Mouse (Mus musculus) midbrain, embryonic 12.5 days (tissue): ENCODE measurements around the gene Phf21b. TPM values are rescaled to one million over a fixed set of nuclear protein-coding genes. Genes with fewer than 3 reads are reported as not detected.
"Not testable (repeated sequence)": the region's sequence is repeated elsewhere in the genome, so short reads cannot be mapped to it uniquely, and the experiment has no call there.

Experiments used
- ATAC-seq: fragments of 200-750 bp; cut with Nextera tagmentation; 2 replicates; pipeline ENCODE4 v1.8.0; 2017; ENCODE audit warnings: low read depth, moderate TSS enrichment, moderate library complexity; ENCODE audit not compliant: low FRiP score
- H3K27ac ChIP-seq: fragments of 300-500 bp; sonication (generic); replicated peaks from 2 replicates; pipeline ENCODE4 v1.5.1; 2016; ENCODE audit warnings: mild to moderate bottlenecking
- H3K27me3 ChIP-seq: fragments of 300-500 bp; sonication (generic); 2 replicates; pipeline ENCODE4 v1.6.1; 2016; ENCODE audit warnings: mild to moderate bottlenecking
- H3K36me3 ChIP-seq: fragments of 300-500 bp; sonication (generic); 2 replicates; pipeline ENCODE4 v1.6.1; 2016
- H3K4me1 ChIP-seq: fragments of 300-500 bp; sonication (generic); 2 replicates; pipeline ENCODE4 v1.6.1; 2016
- H3K4me2 ChIP-seq: fragments of 300-500 bp; sonication (generic); replicated peaks from 2 replicates; pipeline ENCODE4 v1.6.1; 2016; ENCODE audit warnings: mild to moderate bottlenecking, moderate library complexity
- H3K4me3 ChIP-seq: fragments of 300-500 bp; sonication (generic); 2 replicates; pipeline ENCODE4 v1.5.1; 2016; ENCODE audit warnings: mild to moderate bottlenecking
- H3K9ac ChIP-seq: fragments of 300-500 bp; sonication (generic); replicated peaks from 2 replicates; pipeline ENCODE4 v1.6.1; 2016; ENCODE audit warnings: mild to moderate bottlenecking, moderate library complexity
- H3K9me3 ChIP-seq: fragments of 300-500 bp; sonication (generic); 2 replicates; pipeline ENCODE4 v1.6.1; 2016; ENCODE audit warnings: mild to moderate bottlenecking
- WGBS: fragments of 180-500 bp; shearing (Covaris S2); methylation state at CpG from one replicate; pipeline ENCODE4 v1.1.7; 2016; 5-methylcytosine and 5-hydroxymethylcytosine counted together
- polyA plus RNA-seq: library from polyadenylated mRNA; unstranded; fragments of >200 nt; fragmentation: Nextera tagmentation; extraction: Ambion mirVana; gene quantifications from 2 replicates; pipeline ENCODE4 v1.2.1, GENCODE M21; 2016

Gene Phf21b
- 21.6 and 22.3 TPM in 2 replicates for polyA plus RNA-seq

DNA sequence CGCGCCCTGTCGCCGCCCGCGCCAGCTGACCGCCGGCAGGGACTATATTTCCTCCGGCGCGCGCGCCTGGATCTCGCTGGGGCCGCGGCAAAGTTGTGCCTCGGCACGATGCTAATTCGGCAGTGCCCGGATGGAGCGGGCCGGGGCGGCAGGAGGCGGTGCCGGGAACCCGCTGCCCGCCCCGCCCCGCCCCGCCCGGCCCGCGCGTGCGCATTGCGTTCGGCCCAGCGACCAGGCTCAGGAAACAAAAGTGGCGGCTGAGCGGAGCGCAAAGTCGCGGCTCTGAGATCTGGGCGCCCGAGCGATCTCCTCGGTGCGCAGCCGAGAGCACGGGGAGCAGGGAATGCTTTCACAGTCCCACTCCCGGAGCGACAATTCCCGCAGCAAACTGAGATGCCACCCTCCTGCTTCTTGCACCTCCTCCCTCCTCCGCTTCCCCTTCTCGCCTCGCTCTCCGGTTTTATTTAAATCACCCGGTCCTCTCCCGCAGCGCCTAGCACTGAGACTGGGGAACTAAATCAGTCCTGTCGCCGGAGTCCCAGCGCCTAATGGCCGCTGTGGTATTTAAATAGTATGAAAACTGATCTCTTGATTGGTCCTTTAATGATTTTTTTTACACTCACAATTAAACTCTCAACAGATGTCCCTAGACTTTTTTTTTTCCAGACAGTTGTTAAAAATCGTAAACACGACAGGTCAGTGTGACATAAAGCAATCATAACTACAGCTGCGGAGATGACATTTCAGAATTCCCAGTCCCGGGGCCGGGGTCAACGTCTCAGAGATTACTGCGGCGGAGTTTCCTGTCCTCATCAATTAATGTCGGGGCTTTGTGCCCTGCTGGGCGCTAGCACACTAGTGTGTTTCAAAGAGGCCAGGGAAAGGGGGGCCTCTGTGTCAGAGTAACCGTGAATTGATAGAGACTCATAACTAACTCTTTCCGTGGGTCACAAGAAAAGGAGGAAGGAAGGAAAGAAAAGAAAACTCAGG is at the start of gene Phf21b:
TSS of gene Phf21b (minus strand) at position 44 of the 990 bp plus-strand sequence.
- Histone ChIP-seq H3K4me1 (peaks cover 24% of the 10 kb centered on the region), H3K9ac (peak within 1 kb of the TSS; percentile 85), H3K36me3 (no peaks in the 10 kb centered on the region), H3K27ac (peak within 1 kb of the TSS; percentile 99), H3K27me3 (peaks cover 19% of the 10 kb centered on the region), H3K4me3 (peak within 1 kb of the TSS; percentile 93), H3K9me3 (no peaks in the 10 kb centered on the region), H3K4me2 (peak within 1 kb of the TSS; percentile 82)
- WGBS: under 1% methylated on average over 71 of the region's 76 CpGs
- ATAC-seq: peak; percentile 76

DNA sequence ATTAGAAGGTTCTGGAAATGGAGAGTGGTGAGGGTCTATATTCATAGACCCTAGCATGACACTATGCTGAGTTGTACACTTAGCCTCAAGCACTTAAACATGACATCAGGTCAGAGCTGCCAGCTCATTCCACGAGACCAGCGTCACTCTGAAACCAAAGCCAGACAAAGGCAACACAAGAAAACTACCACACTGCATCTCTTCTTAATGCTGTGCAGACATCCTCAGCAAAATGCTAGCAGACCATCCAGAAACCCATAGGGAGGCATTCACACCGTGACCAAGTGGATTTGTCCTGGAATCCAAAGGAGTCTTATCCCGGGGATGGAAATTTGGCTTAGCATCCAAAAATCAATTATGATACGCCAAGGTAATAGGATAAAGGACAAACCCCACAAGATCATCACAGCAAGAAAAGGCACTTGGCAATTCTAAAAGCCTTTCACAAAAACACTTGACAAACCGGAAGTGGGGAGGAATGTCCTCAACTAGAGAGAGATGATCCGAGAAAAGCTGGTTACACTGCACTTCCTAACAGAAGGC is 48.1 kb upstream of the Phf21b start:
- Histone ChIP-seq H3K4me2 (no peak overlapping the region), H3K9ac (no peak overlapping the region), H3K9me3 (no peaks in the 10 kb centered on the region), H3K4me1 (no peaks in the 10 kb centered on the region; the same call in 1 of the 2 replicates), H3K27ac (no peak overlapping the region), H3K27me3 (peaks cover 75% of the 10 kb centered on the region), H3K36me3 (no peaks in the 10 kb centered on the region), H3K4me3 (no peak overlapping the region)
- no peak for ATAC-seq
- WGBS: 38% methylated on average over 7 of the region's 7 CpGs

DNA sequence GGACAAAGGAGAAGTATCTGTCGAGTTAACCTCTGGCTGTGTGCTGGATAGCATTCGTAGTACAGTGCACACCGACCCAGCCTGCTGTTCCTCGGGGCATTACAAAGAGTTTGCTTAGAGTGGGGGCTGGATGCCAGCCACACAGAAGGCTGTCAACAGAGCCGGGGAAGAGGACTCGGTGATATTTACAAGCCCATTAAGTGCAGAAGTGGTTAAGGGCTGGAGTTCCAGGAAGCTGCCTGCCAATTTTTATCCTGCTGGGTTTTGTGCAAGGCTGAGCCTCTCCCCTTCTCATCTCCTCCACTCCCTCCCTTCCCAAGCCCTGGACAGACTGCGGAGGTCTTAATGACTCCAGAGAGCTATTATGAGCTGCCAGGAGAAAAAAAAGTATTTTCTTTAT is 42.2 kb upstream of the Phf21b start:
- Histone ChIP-seq H3K4me2 (no peak overlapping the region), H3K4me1 (peaks cover 10% of the 10 kb centered on the region), H3K9ac (no peak overlapping the region), H3K27me3 (peaks cover 62% of the 10 kb centered on the region), H3K4me3 (no peak overlapping the region), H3K27ac (no peak overlapping the region), H3K9me3 (peaks cover 4% of the 10 kb centered on the region; the same call in 1 of the 2 replicates), H3K36me3 (no peaks in the 10 kb centered on the region)
- 61% methylated on average over 7 of the region's 7 CpGs for WGBS
- ATAC-seq: no peak

DNA sequence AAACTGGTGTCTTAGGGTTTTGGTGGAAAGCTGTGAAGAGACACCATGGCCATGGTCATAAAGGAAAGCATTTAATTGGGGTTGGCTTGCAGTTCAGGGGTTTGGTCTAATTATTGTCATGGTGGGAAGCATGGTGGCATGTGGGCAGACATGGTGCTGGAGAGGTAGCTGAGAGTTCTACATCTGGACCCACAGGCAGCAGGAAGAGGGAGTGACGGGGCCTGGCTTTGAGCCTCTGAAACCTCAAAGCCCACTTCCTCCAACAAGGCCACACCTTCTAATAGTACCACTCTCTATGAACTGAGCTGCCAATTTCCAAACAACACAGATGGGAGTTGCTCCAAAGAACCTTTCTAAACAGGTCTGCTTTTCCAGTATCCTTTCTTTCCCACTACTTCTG is 40.8 kb upstream of the Phf21b start:
- no peak overlapping the region for H3K4me3 ChIP-seq
- H3K36me3 ChIP-seq: no peaks in the 10 kb centered on the region
- peaks cover 10% of the 10 kb centered on the region for H3K4me1 ChIP-seq
- H3K27me3 ChIP-seq: peaks cover 51% of the 10 kb centered on the region
- no peak overlapping the region for H3K9ac ChIP-seq
- no peak overlapping the region for H3K4me2 ChIP-seq
- 87% methylated on average over 1 of the region's 1 CpGs for WGBS
- peaks cover 4% of the 10 kb centered on the region; the same call in 1 of the 2 replicates for H3K9me3 ChIP-seq
- H3K27ac ChIP-seq: no peak overlapping the region
- ATAC-seq: no peak

DNA sequence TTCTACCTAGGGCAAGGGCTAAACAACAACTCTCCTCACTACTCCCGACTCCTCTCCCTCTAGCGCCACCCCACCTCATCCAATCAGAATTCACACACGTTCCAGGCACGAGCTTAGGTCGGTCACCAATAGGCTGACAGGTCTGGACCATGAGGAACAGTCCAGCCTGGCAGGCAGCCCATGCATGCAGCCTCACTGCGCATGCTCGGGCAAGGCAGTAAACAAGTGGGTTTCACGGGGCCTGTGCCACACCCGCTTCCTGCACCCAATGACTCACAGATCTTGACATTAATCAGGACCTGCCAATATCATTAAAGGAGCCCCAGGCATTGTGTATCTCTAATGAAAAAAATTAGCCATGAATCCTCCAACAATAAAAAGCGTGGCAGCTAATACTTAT is 40.4 kb upstream of the Phf21b start:
- not testable (repeated sequence) for H3K9me3 ChIP-seq, H3K36me3 ChIP-seq, H3K27ac ChIP-seq, H3K4me2 ChIP-seq, H3K9ac ChIP-seq, H3K4me3 ChIP-seq, ATAC-seq
- 71% methylated on average over 10 of the region's 10 CpGs for WGBS
- H3K27me3 ChIP-seq: peaks cover 49% of the 10 kb centered on the region
- peaks cover 14% of the 10 kb centered on the region for H3K4me1 ChIP-seq

DNA sequence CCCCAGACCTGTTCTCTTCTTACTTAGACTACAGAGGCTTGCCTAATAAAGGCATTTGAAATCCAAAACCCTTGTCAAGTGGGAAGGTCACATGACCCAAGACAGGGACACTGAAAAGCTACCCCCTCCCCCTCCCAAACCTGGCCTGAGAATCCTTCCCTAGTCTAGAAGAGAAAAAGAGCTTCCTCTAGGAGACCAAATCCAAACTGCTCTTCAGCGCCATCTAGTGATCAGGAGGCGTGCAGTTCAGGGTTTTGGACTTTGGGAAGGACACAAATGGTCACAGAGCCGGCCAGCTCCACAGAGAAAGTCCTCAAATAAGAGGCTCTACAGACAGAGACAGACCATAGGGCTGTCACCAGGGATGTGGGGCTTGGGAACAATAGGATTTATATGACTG is 35.8 kb upstream of the Phf21b start:
- Histone ChIP-seq H3K27ac (no peak overlapping the region), H3K4me1 (peaks cover 11% of the 10 kb centered on the region), H3K4me3 (no peak overlapping the region), H3K4me2 (no peak overlapping the region), H3K36me3 (no peaks in the 10 kb centered on the region), H3K9me3 (peaks cover 4% of the 10 kb centered on the region; the same call in 1 of the 2 replicates), H3K27me3 (peaks cover 8% of the 10 kb centered on the region; the same call in 1 of the 2 replicates), H3K9ac (no peak overlapping the region)
- ATAC-seq: peak; percentile 34; the same call in 1 of the 2 replicates
- WGBS: 0% methylated on average over 3 of the region's 3 CpGs

DNA sequence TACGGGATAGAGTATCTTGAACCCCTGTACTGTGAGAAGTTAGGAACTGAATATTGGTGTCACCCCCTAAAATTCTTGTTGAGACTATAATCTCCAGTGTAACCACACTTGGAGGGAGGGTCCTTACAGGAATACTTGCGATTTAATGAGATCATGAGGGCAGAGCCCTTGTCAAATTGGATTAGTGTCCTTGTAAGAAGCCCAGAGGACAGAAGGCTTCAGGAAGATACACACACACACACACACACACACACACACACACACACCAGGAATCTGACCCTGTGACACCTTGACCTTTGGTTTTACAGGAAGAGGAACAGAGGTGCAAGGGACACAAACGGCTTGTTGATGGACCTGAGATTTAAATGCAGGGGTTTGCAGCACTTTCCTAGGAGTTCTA is 35.4 kb upstream of the Phf21b start:
- ATAC-seq: no peak
- Histone ChIP-seq H3K27ac (no peak overlapping the region), H3K27me3 (0 out of 2 replicates have a peak, but pooled peaks cover 5% of the 10 kb centered on the region), H3K4me2 (no peak overlapping the region), H3K4me3 (no peak overlapping the region), H3K9ac (0 out of 2 replicates have a peak overlapping the region, but pooled peaks have one; percentile 11), H3K9me3 (peaks cover 4% of the 10 kb centered on the region; the same call in 1 of the 2 replicates), H3K4me1 (peaks cover 11% of the 10 kb centered on the region), H3K36me3 (no peaks in the 10 kb centered on the region)
- WGBS: 44% methylated on average over 3 of the region's 3 CpGs

DNA sequence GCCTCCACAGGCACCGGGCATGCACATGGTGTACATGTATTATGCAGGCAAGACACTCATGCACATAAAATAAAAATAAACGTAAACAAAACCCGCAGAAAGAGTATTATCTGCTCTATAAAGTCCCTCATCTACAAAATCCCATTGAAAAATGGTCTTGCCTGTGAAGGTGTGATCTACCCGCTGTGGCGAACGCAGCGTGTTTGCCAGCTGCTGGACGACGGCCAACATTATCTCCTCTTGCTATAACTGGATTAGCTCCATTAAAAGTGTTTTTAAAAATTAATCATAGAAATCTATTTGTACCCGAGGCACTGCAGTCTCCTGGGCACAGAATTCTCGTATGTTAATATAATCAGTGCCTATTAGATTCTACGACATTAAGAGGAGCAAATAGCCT is 32.2 kb upstream of the Phf21b start:
- no peak overlapping the region for H3K27ac ChIP-seq
- H3K4me1 ChIP-seq: peaks cover 11% of the 10 kb centered on the region
- no peak overlapping the region for H3K4me3 ChIP-seq
- no peak overlapping the region for H3K4me2 ChIP-seq
- WGBS: 83% methylated on average over 12 of the region's 12 CpGs
- 0 out of 2 replicates have a peak, but pooled peaks cover 12% of the 10 kb centered on the region for H3K27me3 ChIP-seq
- ATAC-seq: no peak
- H3K9ac ChIP-seq: no peak overlapping the region
- H3K36me3 ChIP-seq: no peaks in the 10 kb centered on the region
- no peaks in the 10 kb centered on the region for H3K9me3 ChIP-seq

DNA sequence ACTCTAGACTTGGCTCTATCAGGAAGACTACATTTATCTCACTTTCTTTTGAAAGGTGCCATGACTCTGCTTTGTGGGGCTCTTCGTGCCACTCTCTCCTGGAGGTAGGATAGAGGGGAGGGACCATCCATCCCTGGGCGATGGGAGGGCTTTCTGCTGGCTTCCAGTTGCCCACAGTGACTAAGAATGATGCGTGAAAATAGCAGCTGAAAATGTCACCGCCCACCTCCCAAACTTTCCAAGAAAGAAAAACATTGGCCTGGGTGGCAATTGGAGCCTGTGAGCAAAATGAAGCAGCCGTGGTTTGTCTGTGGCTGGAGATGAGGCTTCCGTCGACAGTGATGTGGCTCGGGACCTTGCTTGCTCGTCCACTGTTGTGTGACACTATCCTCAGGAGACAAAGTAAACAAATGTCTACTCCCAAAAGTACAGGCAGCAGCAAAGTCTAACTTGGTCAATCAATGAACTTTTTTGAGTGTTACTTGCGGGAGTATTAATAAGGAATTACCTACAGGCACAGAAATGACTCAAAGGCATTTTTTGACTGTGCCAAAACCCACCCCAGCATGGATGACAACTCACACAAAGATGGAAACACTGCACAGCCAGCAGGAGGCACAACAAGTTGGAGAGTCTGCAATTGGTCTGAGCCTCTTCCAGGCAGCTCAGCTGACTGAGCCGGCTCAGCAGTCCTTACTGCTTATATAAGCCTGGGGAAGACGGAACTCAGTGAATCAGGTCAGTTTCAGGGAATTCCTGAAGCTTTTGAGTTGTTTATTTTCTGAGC is 21.4 kb upstream of the Phf21b start:
- ATAC-seq: no peak
- H3K27me3 ChIP-seq: no peaks in the 10 kb centered on the region; the same call in 1 of the 2 replicates
- no peak overlapping the region for H3K4me3 ChIP-seq

DNA sequence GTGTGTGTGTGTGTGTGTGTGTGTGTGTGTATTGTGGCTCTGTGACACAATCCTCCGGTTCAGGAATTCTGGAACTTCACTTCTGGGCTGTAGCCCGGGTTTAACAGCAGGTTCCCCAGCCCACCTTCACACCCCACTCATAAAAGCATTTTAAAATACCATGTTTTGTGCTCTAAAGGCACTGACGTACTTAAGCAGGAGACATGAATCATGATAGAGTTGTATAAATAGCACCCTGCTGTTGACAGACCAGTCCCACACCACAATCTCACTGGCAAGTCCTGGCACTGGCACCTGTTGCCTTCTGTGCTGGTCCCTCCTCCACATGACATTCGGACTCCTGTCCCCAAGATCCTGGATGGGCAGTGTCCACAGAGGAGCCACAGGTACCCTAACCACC is 18.0 kb upstream of the Phf21b start:
- Histone ChIP-seq H3K4me3 (no peak overlapping the region), H3K36me3 (no peaks in the 10 kb centered on the region), H3K4me1 (no peaks in the 10 kb centered on the region), H3K9me3 (no peaks in the 10 kb centered on the region), H3K27ac (no peak overlapping the region), H3K27me3 (no peaks in the 10 kb centered on the region), H3K4me2 (no peak overlapping the region), H3K9ac (no peak overlapping the region)
- no peak for ATAC-seq
- WGBS: 85% methylated on average over 4 of the region's 4 CpGs

More for the DNA sequence above, 21.4 kb upstream of the Phf21b start:
- Histone ChIP-seq H3K4me1 (no peaks in the 10 kb centered on the region), H3K9ac (no peak overlapping the region), H3K36me3 (no peaks in the 10 kb centered on the region), H3K27ac (no peak overlapping the region), H3K4me2 (no peak overlapping the region), H3K9me3 (no peaks in the 10 kb centered on the region)
- WGBS: 84% methylated on average over 12 of the region's 12 CpGs

DNA sequence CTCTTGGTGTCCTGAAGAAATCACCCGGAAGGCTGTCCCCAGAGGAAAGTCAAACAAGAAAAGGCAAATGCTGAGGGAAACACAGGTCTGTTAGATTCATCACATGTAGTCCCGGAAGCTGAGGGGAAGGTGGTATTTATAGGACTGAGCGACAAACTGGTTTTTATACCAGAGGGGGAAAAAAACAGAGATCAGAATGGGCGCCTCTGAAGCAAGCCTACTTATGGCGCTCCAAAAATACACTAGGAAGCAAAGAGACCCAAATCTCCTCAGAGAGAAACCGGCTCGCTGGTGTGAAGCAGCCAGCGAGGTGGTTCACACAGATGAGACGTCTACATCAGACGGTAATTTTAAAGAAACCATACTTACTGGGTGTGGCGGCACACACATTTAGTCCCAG is 17.2 kb upstream of the Phf21b start:
- Histone ChIP-seq H3K36me3 (no peaks in the 10 kb centered on the region), H3K4me2 (no peak overlapping the region), H3K4me1 (no peaks in the 10 kb centered on the region), H3K27ac (no peak overlapping the region), H3K9ac (no peak overlapping the region), H3K4me3 (no peak overlapping the region), H3K27me3 (no peaks in the 10 kb centered on the region), H3K9me3 (no peaks in the 10 kb centered on the region)
- 85% methylated on average over 11 of the region's 11 CpGs for WGBS
- no peak for ATAC-seq
